Mouse (Mus musculus) liver, embryonic 14.5 days (tissue): Measurements from ENCODE around the gene Insr.

Experiments
- CTCF ChIP-seq: IDR thresholded peaks from 2 replicates; pipeline ENCODE4 v1.5.1; 2016; ENCODE audit warnings: antibody characterized with exemption, low read depth, control low read depth
- EP300 ChIP-seq: IDR thresholded peaks from 2 replicates; pipeline ENCODE4 v1.6.1; 2016; ENCODE audit warnings: antibody characterized with exemption, low read depth

DNA sequence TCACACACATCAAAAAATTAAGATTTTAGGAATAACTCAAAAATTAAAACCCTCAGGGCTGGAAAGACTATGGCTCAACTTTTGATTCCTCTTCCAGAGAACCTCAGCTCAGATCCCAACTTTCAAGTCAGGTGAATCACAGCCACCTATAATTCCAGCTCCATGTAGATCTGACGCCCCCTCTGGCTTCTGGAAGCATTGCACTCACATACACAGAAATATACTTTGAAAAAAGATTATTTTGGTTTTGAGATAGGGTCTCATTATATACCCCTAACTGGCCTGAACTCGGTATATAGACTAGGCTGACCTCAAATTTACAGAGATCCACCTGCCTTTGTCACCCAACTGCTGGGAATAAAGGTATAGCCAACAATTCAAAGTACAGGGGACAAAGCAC, 6.4 kb upstream of the Insr start:
- TF ChIP-seq CTCF (no peak), EP300 (no peak)
